Mouse (Mus musculus): ENCODE measurements around the gene 2310061N02Rik. TPM values are rescaled to one million over a fixed set of nuclear protein-coding genes. Genes with fewer than 3 reads are reported as not detected.
A peak's percentile ranks its signal among the peaks of the same experiment; 100 is the strongest.
"Not testable (repeated sequence)": the region's sequence is repeated elsewhere in the genome, so short reads cannot be mapped to it uniquely, and the experiment has no call there.

2310061N02Rik gene
- not detected in 2 replicates for total RNA-seq (2015)
- not detected in 2 replicates for total RNA-seq (2017)

DNA sequence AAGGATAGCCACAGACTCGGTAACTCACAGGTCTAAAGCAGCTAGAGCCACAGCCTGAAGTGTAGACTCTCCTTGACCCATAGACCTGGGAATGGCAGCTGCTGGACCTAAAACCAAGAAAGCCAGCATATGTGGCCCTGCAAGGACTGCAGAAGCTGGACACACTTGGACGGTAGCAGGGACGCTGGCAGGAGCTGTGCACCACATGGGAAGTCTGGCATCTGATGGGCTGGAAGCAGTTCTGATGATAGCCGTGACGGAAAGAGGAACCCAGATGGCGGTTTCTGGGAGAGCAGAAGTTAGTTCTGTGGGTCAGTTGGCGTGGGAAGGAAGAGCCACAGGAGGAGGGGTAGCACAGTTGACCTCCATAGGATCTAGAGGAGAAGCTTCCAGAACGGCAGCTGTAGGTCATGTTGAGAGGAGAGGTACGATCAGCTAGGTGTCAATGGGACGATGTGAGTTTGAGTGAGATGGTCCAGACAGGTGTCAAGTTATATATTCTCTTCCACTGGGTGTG, at the start of gene 2310061N02Rik:
2310061N02Rik (minus strand) TSS at position 467 of the 517 bp plus-strand sequence.
- ATAC-seq (ENCODE audit: poor library complexity, severe bottlenecking): peak; percentile 33; the same call in 1 of the 2 replicates

DNA sequence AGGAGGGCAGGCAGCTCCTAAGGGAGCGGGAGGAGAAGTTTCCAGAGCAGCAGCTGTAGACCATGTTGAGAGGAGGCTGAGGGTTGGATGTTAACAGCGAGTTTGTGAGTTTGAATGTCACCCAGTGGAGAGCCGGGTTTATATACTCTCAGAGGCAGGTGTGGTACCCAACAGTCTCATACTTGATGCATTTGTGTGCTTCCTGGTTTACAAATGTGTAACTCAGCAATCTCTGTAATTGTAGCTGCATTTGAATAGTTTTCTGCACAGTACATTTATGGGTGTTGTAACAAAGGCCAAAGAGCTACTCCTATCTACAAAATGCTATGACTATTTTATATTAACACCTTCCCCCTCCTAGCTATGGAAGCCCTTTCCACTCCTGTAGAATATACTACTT, 43.8 kb upstream of the 2310061N02Rik start, which contains the start of gene Krtap13:
Krtap13 (minus strand) TSS at position 101 of the 400 bp plus-strand sequence.
- ATAC-seq (ENCODE audit: poor library complexity, severe bottlenecking): not testable (repeated sequence)

DNA sequence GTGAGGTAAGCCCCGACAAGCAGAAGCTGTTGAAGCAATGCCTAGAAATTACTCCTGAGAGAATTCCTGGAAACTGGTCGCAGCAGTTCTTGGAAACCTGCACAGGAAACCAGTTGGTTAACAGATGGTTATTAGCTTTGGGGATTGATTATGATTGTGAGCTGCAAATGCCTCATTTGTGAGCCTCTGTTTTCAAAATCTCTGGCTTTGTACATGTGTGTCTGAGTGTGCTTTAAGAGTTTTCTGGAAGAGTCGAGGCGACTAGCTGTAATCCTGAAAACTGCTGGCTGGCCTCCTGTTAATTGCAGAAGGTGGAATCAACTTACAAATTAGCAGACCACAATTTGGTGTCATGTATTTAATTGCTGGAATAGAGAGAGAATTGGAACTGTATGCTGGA, 40.2 kb upstream of the 2310061N02Rik start:
- no peak for ATAC-seq (ENCODE audit: poor library complexity, severe bottlenecking)

DNA sequence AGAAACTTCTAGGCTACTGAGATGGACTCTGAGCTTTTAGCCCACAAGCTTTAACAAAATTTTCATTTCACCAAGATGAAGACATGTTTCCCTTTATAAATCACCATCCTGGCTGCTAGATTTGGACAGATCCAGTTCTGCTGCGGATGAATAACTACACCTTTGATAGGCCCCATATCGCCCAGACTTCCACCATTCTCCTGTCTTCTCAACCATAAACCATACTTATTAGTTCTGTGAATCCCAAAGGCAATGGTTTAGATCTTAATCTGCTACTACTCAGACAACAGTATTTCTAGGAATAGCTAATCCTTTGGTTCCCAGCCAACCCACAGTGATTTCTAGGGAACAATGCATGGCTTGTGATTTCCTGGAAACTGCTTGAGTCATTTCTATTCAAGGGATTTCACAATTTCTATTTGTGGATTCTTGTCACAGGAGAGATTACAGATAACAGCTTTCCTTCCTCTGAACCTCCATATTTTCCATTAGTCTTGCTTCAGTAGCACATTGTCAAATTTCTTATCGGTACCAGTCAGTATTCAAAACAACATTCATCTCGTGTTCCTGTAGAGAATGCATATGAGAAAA, 37.1 kb upstream of the 2310061N02Rik start:
- no peak for ATAC-seq (ENCODE audit: poor library complexity, severe bottlenecking)

DNA sequence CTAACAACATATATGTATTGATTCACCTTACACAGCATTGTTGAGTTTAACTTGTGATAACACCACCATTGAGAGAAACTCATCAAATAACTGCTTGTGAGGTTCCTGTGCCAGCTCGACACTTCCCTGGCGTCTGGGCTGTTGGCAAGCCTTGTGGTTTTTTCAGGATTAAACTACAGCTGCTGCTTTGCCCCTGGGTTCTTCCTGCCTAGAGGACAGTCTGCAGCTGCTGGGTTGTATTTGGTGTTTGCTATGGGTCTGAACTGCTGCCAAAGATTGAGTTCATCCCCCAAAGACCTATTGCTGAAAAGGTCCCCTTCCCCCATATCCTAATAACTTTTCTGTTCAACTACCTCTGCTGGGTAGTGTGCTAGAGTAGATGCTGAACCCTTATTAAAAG, 27.6 kb upstream of the 2310061N02Rik start:
- no peak for ATAC-seq (ENCODE audit: poor library complexity, severe bottlenecking)

DNA sequence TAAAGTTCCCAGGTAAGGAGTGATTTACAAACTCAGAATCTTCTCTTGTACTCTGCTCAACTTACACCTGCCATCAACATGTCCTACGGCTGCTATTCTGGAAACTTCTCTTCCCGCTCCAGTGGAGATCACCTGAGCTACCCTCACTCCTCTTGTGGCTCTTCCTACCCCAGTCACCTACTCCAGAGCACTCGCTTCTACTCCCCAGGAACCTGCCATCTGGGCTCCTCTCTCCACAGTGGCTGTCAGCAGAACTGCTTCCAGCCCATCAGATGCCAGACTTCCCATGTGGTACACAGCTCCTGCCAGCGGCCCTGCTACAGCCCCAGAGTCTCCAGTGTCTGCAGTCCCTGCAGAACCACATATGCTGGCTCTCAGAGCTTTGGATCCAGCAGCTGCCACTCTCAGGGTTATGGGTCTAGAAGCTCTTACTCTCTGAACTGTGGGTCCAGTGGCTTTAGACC, 21.1 kb upstream of the 2310061N02Rik start, which contains the start of gene Krtap13-1:
Krtap13-1 (plus strand) TSS at position 51 of the 464 bp plus-strand sequence.
- no peak for ATAC-seq (ENCODE audit: poor library complexity, severe bottlenecking)

DNA sequence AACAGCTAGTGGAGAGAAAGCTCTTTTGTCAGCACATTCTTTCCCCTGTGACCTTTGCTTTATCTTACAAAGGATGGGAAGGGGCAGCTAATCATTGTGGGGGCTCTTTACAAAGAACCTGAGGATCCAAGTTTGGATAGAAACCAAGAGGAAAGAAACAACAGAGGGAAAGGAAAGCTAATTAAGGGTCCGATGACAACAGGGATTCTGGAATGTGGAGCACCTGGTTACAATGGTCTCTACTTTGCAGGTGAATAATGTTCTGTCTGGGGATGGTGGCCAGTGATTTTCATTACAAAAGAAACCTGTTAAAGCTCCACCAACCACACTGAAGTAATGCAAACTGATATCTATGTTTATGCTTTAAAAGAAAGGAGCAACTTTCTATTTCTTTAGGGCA, 12.3 kb upstream of the 2310061N02Rik start:
- ATAC-seq (ENCODE audit: poor library complexity, severe bottlenecking): no peak

DNA sequence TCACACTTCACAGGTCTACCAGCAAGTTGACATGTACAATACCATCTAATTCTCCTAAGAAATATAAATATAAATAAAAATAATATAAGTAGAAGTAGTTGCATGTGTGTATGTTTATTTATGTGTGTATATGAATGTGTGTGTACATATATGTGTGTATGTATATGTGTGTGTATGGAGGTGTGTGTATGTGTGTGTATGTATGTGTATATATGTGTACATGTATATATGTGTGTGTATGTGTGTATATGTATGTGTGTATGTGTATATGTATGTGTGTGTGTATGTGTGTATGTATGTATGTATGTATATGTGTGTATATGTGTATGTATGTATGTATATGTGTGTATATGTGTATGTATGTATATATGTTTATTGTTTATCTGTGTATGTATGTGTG, 8.8 kb upstream of the 2310061N02Rik start:
- ATAC-seq (ENCODE audit: poor library complexity, severe bottlenecking): no peak

DNA sequence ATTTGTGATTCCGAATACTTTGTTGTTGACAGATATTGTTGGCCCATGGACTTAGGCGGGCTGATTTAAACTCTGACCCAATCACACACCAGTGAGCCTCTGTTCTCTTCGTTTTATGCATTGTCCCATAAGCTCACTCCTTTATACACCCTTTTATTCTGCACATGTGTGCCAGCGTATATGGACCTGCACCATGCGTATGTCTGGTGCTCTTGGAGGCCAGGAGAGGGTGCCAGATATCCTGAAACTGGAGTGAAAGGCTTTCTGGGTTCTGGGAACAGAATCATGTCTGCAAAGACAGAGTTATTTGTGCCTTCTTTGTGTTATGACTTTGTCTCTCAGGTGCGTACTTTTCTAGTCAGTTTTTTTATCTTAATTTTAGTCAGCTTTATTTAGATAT, 3.5 kb upstream of the 2310061N02Rik start:
- ATAC-seq (ENCODE audit: poor library complexity, severe bottlenecking): no peak

DNA sequence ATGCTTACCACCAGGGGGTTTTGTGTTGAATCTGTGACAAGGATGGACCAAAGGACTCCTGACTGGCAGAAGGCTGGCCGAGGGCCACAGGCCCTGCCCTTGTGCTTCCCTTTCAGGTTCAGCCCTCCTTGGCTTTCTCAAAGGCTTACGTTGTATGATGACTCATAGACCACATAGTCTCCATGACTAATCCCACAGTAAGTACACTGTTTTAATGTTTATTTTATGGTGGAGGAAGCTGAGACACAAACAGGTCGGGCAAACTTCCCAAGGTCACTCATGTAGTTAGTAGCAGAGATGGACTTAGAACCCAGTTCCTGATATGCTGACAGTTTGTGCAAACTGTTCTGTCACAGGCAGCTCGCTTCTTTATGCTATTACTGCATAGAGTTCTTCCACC, 3.0 kb upstream of the 2310061N02Rik start:
- no peak for ATAC-seq (ENCODE audit: poor library complexity, severe bottlenecking)

DNA sequence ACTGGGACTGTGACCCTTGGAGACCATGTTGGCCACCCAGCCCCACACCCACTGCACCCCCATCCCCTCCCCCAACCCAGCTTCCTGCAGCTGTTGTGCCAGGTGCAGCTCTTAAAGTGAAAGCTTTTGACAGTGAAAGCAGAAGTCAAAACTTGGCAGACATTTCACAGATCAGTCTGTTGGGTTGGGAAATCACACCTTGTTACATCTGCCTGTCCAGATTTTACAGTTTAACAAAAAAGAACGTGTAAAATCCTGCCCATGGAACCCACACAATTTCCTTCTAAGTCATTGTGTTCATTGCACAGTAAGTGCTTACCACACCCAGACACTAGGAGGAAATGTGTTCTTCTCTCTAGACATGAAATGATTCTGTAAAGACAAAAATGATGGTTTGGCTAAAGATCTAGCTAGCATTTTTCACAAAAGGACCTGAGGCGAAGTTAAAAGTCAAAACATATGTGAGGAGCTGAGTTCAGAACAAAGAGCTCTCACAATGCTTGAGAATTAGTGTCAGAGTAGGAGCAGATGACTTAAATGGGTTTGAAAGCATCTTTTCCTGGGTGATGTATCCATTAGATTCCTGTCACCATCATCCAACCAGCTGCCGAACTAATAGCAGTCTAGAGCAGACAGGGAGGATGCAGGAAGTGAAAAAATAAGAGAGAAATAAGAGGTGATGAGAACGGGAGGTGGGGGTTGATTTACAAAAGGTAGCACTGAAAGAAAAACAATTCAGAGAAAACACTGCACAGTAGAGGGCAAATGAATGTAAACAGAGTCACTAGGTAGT, 6.5 kb downstream of the 2310061N02Rik start:
- peak; percentile 43 for ATAC-seq (ENCODE audit: poor library complexity, severe bottlenecking)

DNA sequence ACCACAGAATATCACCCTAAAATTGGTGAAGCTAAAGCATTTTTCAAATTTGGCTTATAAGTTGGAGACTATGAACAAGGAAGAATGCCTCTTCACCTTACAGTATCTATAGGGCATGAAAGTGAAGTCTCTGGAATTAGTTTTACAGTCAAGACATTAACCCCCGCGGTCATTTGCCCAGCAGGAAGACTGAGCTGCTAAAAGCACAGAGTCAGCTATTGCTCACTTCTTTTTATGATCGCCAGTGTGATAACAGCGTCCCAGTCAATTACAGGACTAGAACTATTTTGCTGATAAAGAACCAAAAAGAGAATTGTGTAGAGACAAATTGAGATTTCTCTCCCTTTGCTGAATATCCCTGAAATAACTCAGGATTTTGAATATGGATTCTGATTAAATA, 11.5 kb downstream of the 2310061N02Rik start:
- ATAC-seq (ENCODE audit: poor library complexity, severe bottlenecking): no peak

DNA sequence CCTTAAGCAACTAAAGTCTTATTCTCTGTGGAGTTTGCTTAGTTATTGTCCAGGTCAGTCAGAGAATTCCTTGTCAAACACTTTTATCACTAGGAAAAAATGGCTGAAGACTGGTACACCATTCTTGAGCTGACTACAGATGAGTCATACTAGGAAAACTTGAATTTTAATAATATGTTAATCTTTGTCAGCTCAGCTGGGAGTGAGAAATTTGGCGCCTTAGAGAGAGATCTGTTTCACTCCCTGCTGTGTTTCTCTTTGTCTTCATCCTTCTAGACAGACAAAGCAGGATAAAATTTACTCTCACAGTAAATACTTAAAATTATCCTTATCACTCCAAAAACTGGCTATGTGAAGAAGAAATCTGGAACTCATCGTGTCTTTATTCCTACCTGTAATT, 26.5 kb downstream of the 2310061N02Rik start:
- no peak for ATAC-seq (ENCODE audit: poor library complexity, severe bottlenecking)

DNA sequence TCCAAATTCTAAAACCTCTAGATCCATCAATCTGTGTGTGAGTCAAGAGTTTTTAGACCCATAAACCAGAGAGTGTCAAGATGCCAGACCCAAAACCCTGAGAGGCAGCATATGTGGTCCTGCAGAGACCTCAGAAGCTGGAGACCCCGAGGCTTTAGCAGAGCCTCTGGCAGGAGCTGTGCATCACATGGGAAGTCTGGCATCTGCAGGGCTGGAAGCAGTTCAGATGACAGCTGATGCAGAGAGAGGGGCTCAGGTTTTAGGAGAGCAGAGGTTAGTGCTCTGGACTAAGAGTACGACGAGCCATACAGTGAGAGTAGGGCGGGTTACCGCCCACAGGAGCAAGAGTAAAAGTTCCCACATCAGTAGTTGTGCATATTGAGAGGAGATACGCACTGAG, 28.7 kb downstream of the 2310061N02Rik start:
- no peak for ATAC-seq (ENCODE audit: poor library complexity, severe bottlenecking)

DNA sequence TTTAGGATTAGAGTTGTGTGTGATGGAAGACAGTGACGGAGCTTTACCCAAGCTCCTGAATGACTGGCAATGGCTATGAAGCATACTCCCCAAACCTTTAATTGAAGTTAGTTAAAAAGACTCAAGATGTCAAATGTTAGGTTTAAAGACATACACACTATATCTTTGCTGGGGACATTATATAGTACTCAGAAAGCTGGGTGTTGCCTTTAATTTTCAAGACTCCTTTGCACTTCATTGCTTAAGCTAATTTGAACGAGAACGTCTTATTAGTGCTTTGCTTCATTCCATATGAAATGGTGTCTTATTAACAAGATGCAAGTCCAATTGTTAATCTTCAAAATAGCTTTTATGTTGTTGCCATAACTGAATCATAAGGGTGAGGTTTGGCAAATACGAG, 36.2 kb downstream of the 2310061N02Rik start, which contains the start of gene Krtap27-1:
Krtap27-1 (minus strand) TSS at position 101 of the 400 bp plus-strand sequence.
- no peak for ATAC-seq (ENCODE audit: poor library complexity, severe bottlenecking)

DNA sequence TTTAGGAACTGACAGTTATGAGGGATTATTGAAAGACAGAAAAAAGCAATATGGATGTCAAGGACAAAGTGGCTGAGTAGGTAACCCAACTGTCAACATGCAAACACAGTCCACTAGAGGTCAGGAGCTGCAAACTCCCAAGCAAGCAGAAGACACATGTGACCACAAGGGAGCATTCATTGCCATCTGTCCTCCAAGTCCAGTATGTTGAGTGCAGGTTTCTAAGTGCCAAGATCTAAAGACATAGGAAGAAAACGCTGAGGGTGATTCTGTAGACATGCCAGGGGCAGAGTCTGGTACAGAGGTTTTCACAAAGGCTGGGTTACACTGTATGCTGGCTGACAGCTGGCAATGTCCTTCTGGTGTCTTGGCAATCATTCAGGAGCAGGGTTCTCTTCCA, 50.3 kb downstream of the 2310061N02Rik start:
- ATAC-seq (ENCODE audit: poor library complexity, severe bottlenecking): no peak

Other genes with a start within 250 kb of the 2310061N02Rik start
- not detected in 2 replicates for gene Cldn17, start 201.0 kb downstream of the 2310061N02Rik start, total RNA-seq (2015)
- gene Cldn17, start 201.0 kb downstream of the 2310061N02Rik start, total RNA-seq (2017): not detected in 2 replicates
- not detected in 2 replicates for gene Cldn8, start 144.8 kb downstream of the 2310061N02Rik start, total RNA-seq (2015)
- not detected in 2 replicates for gene Cldn8, start 144.8 kb downstream of the 2310061N02Rik start, total RNA-seq (2017)
- gene Krtap24-1, start 95.7 kb downstream of the 2310061N02Rik start, total RNA-seq (2015): not detected in 2 replicates
- gene Krtap24-1, start 95.7 kb downstream of the 2310061N02Rik start, total RNA-seq (2017): not detected in 2 replicates
- gene 2310079G19Rik, start 80.3 kb downstream of the 2310061N02Rik start, total RNA-seq (2015): not detected in 2 replicates
- gene 2310079G19Rik, start 80.3 kb downstream of the 2310061N02Rik start, total RNA-seq (2017): not detected in 2 replicates
- gene Krtap26-1, start 60.2 kb downstream of the 2310061N02Rik start, total RNA-seq (2015): not detected in 2 replicates
- gene Krtap26-1, start 60.2 kb downstream of the 2310061N02Rik start, total RNA-seq (2017): not detected in 2 replicates
- not detected in 2 replicates for gene Krtap27-1, start 36.3 kb downstream of the 2310061N02Rik start, total RNA-seq (2015)
- not detected in 2 replicates for gene Krtap27-1, start 36.3 kb downstream of the 2310061N02Rik start, total RNA-seq (2017)
- not detected in 2 replicates for gene Krtap13-1, start 20.9 kb upstream of the 2310061N02Rik start, total RNA-seq (2015)
- gene Krtap13-1, start 20.9 kb upstream of the 2310061N02Rik start, total RNA-seq (2017): not detected in 2 replicates
- not detected in 2 replicates for gene Krtap13, start 43.7 kb upstream of the 2310061N02Rik start, total RNA-seq (2015)
- not detected in 2 replicates for gene Krtap13, start 43.7 kb upstream of the 2310061N02Rik start, total RNA-seq (2017)
- not detected in 2 replicates for gene 2310034C09Rik, start 50.9 kb upstream of the 2310061N02Rik start, total RNA-seq (2015)
- not detected in 2 replicates for gene 2310034C09Rik, start 50.9 kb upstream of the 2310061N02Rik start, total RNA-seq (2017)
- gene 2310057N15Rik, start 66.2 kb upstream of the 2310061N02Rik start, total RNA-seq (2015): not detected in 2 replicates
- gene 2310057N15Rik, start 66.2 kb upstream of the 2310061N02Rik start, total RNA-seq (2017): not detected in 2 replicates
- gene Gm5965, start 69.9 kb upstream of the 2310061N02Rik start, total RNA-seq (2015): not detected in 2 replicates
- gene Gm5965, start 69.9 kb upstream of the 2310061N02Rik start, total RNA-seq (2017): not detected in 2 replicates
- gene Gm20741, start 104.3 kb upstream of the 2310061N02Rik start, total RNA-seq (2015): not detected in 2 replicates
- gene Gm20741, start 104.3 kb upstream of the 2310061N02Rik start, total RNA-seq (2017): not detected in 2 replicates
- gene Krtap15, start 112.3 kb upstream of the 2310061N02Rik start, total RNA-seq (2015): not detected in 2 replicates
- not detected in 2 replicates for gene Krtap15, start 112.3 kb upstream of the 2310061N02Rik start, total RNA-seq (2017)
- not detected in 2 replicates for gene Krtap14, start 118.2 kb upstream of the 2310061N02Rik start, total RNA-seq (2015)
- gene Krtap14, start 118.2 kb upstream of the 2310061N02Rik start, total RNA-seq (2017): not detected in 2 replicates
- gene Krtap19-1, start 161.4 kb upstream of the 2310061N02Rik start, total RNA-seq (2015): not detected in 2 replicates
- not detected in 2 replicates for gene Krtap19-1, start 161.4 kb upstream of the 2310061N02Rik start, total RNA-seq (2017)
- gene Krtap19-2, start 166.3 kb upstream of the 2310061N02Rik start, total RNA-seq (2015): not detected in 2 replicates
- not detected in 2 replicates for gene Krtap19-2, start 166.3 kb upstream of the 2310061N02Rik start, total RNA-seq (2017)
- gene Krtap19-3, start 170.1 kb upstream of the 2310061N02Rik start, total RNA-seq (2015): not detected in 2 replicates
- not detected in 2 replicates for gene Krtap19-3, start 170.1 kb upstream of the 2310061N02Rik start, total RNA-seq (2017)
- not detected in 2 replicates for gene Krtap19-4, start 177.1 kb upstream of the 2310061N02Rik start, total RNA-seq (2015)
- gene Krtap19-4, start 177.1 kb upstream of the 2310061N02Rik start, total RNA-seq (2017): not detected in 2 replicates
- not detected in 2 replicates for gene Krtap19-5, start 188.5 kb upstream of the 2310061N02Rik start, total RNA-seq (2015)
- not detected in 2 replicates for gene Krtap19-5, start 188.5 kb upstream of the 2310061N02Rik start, total RNA-seq (2017)
- not detected in 2 replicates for gene Krtap19-9b, start 224.3 kb upstream of the 2310061N02Rik start, total RNA-seq (2015)
- gene Krtap19-9b, start 224.3 kb upstream of the 2310061N02Rik start, total RNA-seq (2017): not detected in 2 replicates

Data from megakaryocyte, adult 5-6 weeks (primary cell).